Mouse (Mus musculus) adrenal gland, postnatal 14 days (tissue): ENCODE data around the gene Comt. TPM values are rescaled to one million over a fixed set of nuclear protein-coding genes. Genes with fewer than 3 reads are reported as not detected.
A peak's percentile ranks its signal among the peaks of the same experiment; 100 is the strongest.

Experiments
- DNase-seq: peaks from one replicate; pipeline ENCODE4 v3.0.0; 2021; ENCODE audit warnings: mixed read lengths
- total RNA-seq: library from RNA; stranded (reverse); gene quantifications from 2 replicates; pipeline ENCODE4 v1.2.3, GENCODE M21; 2021

Gene Comt
- total RNA-seq, 1 experiment from 2014 or later, result 147 TPM

DNA sequence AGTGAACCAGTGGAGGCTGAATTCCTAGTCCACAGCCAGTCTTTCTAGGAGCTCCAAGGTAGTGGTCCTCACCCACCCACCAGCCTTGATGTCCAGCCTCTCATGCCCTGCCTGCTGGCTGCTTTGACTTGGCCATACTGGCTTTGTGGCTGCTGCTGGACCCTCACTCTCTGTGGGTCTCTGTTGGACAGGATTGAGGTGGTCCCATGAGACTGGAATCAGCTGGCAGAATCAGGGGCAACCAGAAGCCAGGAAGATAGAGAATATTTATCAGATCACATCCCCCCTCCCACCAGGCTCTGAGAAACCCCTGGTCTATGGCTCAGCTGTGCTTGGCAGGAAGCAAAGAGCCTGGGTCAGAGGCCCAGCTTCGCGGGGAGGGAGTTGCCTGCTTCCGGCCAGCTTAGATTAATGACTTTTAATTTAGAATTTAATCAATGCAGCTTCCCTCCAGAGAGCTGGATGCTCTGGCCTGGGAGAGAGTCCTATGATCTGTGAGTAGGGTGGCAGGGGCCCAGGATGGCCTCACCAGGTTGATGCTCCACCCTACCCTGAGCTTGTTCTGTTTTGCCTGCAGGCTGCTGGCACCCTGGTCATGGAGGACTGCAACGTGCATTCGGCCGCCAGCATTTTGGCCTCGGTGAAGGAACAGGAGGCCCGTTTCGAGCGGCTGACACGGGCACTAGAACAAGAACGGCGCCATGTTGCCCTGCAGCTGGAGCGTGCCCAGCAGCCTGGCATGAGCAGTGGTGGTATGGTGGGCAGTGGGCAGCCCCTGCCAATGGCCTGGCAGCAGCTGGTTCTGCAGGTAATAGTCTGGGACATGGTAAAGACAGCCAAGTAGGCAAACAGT is 37.8 kb downstream of the Comt start:
- no peak for DNase-seq

GRCm38 (mm10) chr16:18387704-18388582 is 38.7 kb downstream of the Comt start:
- DNase-seq, result no peak

- DNase-seq, result no peak
These were observed 39.7 kb downstream of the Comt start for GRCm38 (mm10) chr16:18386972-18387371.

DNA sequence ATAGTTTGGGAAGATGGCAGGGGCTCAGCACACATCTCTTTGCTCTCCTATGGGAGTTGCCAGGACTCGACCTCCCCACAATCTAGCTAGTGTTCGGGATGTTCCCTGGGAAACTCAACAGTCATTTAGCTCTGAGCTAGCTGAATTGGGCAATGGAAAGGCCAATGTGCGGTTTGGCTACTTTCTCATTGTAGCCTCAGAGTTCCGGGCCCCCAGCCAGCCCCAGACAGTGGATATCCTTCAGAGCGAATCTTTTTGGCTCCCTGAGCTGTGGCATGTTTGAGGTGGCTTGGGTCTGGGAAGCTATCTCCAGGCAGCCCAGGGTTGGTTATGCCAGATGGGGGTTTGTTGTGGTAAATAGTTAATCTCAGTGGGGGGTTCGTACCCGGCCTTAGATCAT is 40.2 kb downstream of the Comt start:
- DNase-seq, result no peak

- no peak for DNase-seq
These were observed 41.2 kb downstream of the Comt start for GRCm38 (mm10) chr16:18385411-18385810.

DNA sequence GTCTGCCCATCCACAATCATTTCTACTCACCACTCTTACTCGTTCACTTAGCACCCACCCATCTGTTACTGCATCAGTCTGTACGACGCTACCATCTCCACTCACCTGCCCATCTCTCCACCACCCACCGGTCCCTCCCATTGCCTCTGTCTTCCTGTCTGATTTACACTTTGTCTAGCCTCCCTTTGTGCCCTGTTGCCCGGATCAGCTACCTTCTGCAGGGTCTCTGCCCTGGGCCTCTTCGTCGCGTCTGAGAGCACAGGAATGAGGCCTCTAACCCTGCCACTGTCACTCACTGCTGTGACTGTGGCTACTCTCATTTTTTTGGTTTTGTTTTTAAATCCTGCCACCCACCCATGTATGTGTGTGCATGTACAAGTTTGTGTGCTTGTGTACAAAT is 42.0 kb downstream of the Comt start:
- DNase-seq, result no peak

GRCm38 (mm10) chr16:18384211-18384610 is 42.4 kb downstream of the Comt start:
- no peak for DNase-seq

GRCm38 (mm10) chr16:18383756-18384155 is 42.9 kb downstream of the Comt start:
- DNase-seq, result no peak

DNA sequence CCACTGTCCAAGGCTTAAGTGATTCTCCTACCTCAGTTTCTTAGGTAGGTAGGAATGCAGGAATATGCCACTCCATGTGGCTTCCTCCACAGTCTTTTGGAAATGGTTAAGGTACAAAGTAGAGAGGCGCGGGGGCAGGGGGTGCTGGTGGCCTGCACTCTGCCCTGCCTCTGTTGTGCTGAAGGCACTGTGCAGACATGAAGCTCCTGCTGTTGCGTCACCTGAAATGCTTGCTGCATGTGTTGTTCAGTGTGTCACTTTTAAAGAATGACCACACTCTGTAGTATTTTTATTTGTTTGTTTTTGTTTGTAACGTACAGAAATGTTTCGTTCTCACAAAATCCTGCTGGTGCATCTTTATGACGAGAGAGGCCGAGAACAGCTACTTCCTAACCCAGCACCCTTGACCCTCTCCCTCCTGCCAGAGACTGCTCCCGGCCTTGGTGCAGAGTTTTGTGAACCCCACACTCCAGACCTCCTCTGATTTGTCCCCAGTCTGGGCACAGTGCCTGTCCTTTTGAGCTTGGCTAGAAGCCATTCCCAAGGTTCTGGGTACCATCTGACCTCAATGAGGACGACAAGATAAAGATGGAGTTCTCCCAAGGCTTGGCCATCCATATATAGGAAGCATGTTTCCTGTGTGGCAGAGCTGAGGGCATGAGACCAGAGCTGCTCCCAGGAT is 43.5 kb downstream of the Comt start:
- DNase-seq, result peak; percentile 72

- DNase-seq, result no peak
These were observed 44.9 kb downstream of the Comt start for GRCm38 (mm10) chr16:18381621-18382258.

GRCm38 (mm10) chr16:18380495-18381063 is 46.1 kb downstream of the Comt start:
- DNase-seq, result no peak

DNA sequence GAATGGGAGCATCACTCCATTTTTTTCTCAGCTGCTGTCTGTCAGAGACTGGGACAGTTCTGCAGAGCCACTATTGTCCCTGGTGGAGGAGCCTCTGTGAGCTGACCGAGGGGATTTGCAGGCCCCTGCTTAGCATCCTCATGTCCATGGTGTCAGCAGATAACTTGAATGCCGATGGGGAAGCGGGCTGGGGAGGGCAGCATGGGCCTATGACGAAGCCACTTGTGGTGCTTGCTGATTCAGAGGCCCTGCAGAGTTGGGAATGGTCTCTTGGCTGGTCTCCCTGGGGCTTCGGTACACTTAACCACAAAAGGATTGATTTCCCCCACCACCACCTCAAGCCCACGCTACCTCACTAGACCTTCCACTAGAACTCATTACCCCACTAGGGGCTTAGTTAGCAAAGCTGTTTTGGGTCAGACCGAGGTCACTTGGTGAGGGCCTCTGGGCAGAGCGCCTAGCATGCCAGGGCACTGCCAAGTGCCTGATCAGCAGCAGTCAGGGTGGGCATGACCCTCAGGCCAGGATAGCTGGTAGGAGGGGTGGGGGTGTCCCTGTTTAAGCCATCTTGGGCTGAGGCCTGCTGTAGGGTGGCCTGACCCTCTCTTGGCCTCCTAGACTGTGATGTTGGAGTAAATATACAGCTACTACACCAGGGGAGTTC is 47.2 kb downstream of the Comt start:
- DNase-seq, result no peak

DNA sequence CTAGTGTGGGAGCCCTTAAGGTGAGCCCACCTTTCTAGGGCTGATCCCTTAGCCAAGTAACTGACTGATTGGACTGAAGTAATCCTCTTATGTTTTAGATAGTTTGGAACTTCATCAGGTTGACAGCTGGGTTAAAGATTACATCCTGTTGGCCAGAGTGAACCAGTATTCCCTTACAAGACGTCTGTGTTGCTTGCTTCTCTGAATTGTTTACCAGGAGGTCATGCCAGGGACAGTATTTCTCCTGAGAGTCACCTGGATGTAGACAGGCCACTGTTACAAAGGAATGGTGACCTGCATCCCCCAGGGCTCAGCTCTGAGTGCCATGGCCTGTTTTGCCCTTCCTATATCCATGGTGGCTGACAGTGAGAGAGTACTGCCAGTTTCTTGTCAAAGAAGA is 48.2 kb downstream of the Comt start:
- DNase-seq, result no peak

GRCm38 (mm10) chr16:18377203-18377602 is 49.4 kb downstream of the Comt start:
- DNase-seq, result peak; percentile 32

- DNase-seq, result no peak
These were observed 50.2 kb downstream of the Comt start for GRCm38 (mm10) chr16:18376297-18376954.

- no peak for DNase-seq
These were observed 53.0 kb downstream of the Comt start for GRCm38 (mm10) chr16:18373632-18374031.

- DNase-seq, result no peak
These were observed 56.5 kb downstream of the Comt start for GRCm38 (mm10) chr16:18370197-18370596.

GRCm38 (mm10) chr16:18366849-18367248 is 59.8 kb downstream of the Comt start:
- no peak for DNase-seq

- no peak for DNase-seq
These were observed 63.7 kb downstream of the Comt start for GRCm38 (mm10) chr16:18362948-18363347.

- DNase-seq, result no peak
These were observed 66.4 kb downstream of the Comt start for GRCm38 (mm10) chr16:18360151-18360805.
